Mouse (Mus musculus): ENCODE data around the gene Ncor2. TPM values are rescaled to one million over a fixed set of nuclear protein-coding genes. Genes with fewer than 3 reads are reported as not detected.

Ncor2 gene
- total RNA-seq, 2 experiments from 2014 or later = 85.9 to 97.7 TPM

DNA sequence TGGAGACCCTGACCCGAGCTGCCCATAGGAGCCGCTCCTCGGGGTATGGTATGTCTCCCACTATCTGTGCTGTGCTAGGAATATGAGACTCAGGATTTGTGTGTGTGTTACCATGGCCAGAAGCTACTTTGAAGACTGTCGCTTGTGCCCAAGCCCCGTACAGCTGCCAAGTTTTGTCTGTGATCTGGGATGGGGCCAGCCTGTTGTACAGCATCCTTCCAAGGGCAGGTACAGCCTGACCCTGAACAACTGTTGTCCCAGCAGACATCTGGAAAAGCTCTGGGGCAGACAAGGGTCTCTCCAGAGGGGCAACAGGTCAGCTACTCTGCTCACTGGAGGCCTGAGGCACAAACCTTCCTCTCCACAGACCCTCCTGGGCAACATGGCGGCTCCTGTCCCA, 95.3 kb downstream of the Ncor2 start:
- DNase-seq = no peak
- intact Hi-C loops (cut with DNase I; ENCODE audit: low total_unique reads) = no loop called here

DNA sequence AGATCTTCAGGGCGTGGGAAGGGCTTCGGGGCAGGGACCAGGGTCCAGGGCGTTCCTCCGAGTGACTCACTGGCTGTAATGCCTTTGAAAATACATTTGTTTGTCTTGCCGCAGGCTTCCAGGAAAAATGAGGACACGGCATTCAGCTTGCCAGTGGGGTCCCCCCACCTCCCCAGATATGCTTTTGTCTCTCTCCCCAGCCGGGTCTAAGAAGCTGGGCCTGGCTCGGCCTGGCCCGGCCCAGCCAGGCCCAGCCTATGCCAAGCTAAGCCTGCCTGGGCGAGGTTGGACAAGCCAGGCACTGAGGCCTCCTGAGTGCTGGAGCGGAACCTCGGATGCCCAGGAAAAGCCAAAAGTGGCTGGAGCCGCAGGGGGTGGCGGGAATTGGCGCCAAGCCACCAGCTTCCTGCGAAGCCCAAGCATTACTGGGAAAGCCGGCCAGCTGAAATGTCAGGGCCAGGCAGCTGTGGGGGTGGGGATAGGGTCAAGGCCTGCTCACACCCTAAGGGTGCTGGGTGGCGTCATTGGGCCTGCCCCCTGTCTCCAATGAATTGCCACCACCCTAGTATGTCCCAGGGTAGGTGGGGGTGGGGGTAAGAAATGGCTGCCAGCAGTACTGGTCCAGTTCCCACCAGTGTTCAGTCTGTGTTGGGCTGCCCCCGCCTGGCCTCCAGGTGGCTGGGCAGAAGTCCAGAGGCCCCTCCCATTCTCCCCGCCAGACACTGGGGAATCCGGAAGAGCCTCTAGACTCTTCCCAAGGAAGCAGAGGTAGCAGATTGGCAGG, 97.5 kb downstream of the Ncor2 start:
- intact Hi-C loops (cut with DNase I; ENCODE audit: low total_unique reads) = no loop called here
- DNase-seq = peak; percentile 92

DNA sequence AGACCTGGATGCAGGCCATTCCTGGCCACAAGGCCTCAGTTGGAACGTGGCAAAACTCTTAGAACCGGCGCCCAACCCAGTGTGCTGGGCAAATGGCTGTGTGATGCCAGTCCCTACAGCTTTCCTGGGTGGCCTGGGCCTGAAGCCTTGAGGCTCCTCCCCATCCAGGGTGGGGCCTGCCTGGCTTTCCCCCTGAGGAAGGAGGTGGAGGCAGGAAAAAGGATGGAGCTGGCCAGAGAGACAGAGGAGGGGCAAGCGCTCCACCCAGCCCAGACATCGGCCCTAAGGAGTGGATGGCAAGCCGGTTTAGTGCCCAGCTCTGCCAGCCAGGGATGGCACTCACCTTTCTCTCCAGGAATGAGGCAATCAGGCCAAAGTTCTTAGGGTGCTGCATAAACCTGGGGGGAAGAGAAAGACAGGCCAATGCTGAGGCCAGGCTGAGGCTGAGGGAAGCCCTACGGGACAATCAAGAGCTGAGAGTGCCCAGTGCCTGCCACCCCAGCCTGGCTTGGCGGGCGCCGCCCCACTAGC, 98.2 kb downstream of the Ncor2 start:
- DNase-seq = peak; percentile 55
- intact Hi-C loops (cut with DNase I; ENCODE audit: low total_unique reads) = no loop called here

DNA sequence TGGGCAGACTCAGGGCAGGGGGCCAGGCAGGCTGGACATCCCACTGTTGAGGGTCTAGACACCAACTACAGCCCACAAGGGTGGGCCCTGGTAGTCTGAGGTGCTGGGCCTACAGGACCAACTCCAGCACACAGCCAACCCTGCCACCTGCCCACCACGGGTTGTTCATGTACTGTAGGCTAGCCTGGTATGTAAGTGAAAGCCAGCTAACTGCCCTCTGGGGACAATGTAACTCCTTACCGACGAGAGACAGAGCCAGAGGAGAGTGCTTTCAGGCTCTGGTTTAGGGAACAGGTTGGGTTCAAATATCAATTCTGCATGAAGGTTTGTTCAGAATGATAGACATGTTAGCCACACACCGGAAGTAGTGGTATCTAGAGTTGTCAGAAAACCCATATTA, 98.7 kb downstream of the Ncor2 start:
- DNase-seq = no peak
- intact Hi-C loops (cut with DNase I; ENCODE audit: low total_unique reads) = no loop called here

GRCm38 (mm10) chr5:125078220-125078619, 100.8 kb downstream of the Ncor2 start:
- intact Hi-C loops (cut with DNase I; ENCODE audit: low total_unique reads) = no loop called here

GRCm38 (mm10) chr5:125076183-125076582, 102.8 kb downstream of the Ncor2 start:
- intact Hi-C loops (cut with DNase I; ENCODE audit: low total_unique reads) = no loop called here
- no peak for DNase-seq

More at GRCm38 (mm10) chr5:125078220-125078619, 100.8 kb downstream of the Ncor2 start:
- no peak for DNase-seq

DNA sequence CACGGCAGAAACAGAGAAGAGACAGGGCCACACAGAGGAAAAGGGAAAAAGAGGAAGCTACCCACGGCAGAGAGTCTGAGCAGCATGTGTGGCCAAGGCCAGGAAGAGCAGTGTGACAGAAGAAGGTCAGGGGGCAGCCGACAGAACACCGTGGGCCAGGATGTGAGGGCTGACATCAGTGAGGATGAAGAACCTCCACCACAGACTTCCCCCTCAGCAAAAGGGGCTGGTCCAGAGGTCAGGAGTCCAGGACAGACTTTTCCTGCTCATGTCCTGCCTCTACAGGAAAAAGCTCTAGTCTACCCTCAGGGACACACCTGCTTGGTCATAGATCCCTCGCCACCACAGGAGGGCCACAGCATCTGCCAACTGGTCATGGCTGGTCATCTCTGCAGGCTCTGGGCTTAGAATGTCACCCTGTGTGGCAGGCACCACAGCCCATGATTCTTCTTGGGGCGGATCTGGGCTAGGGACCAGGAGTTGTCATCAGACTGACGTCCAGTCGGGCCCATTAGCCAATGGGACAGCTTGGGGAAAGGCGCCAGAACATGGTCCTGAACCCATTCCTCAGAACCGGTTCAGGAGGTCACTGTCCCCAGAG, 104.3 kb downstream of the Ncor2 start:
- intact Hi-C loops (cut with DNase I; ENCODE audit: low total_unique reads) = no loop called here
- DNase-seq = no peak

- intact Hi-C loops (cut with DNase I; ENCODE audit: low total_unique reads) = no loop called here
- no peak for DNase-seq
Measured at GRCm38 (mm10) chr5:125073896-125074295, 105.1 kb downstream of the Ncor2 start.

GRCm38 (mm10) chr5:125073335-125073734, 105.7 kb downstream of the Ncor2 start:
- intact Hi-C loops (cut with DNase I; ENCODE audit: low total_unique reads) = no loop called here
- no peak for DNase-seq

GRCm38 (mm10) chr5:125072425-125072824, 106.6 kb downstream of the Ncor2 start:
- intact Hi-C loops (cut with DNase I; ENCODE audit: low total_unique reads) = no loop called here

GRCm38 (mm10) chr5:125071919-125072318, 107.1 kb downstream of the Ncor2 start:
- intact Hi-C loops (cut with DNase I; ENCODE audit: low total_unique reads) = no loop called here
- DNase-seq = no peak

More at GRCm38 (mm10) chr5:125072425-125072824, 106.6 kb downstream of the Ncor2 start:
- DNase-seq = no peak

DNA sequence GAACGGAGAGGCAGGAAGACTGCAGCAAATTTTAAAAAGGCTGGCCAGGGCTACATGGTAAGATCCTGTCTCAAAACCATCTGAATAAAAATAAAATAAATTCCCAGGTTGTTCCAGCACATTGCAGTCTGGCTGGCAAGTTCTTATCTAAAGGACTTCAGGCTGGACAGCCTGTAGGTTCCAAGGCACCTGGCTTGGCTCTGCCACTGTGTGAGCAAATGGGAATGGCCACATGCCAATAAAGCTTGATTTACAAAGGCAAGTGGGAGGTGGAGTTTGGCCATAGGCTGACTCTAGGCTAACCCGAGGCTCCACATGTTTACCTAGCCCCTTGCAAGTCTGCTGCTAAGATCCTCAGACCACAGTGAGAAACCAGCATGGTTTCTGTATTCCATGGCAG, 108.6 kb downstream of the Ncor2 start:
- DNase-seq = no peak
- intact Hi-C loops (cut with DNase I; ENCODE audit: low total_unique reads) = no loop called here

DNA sequence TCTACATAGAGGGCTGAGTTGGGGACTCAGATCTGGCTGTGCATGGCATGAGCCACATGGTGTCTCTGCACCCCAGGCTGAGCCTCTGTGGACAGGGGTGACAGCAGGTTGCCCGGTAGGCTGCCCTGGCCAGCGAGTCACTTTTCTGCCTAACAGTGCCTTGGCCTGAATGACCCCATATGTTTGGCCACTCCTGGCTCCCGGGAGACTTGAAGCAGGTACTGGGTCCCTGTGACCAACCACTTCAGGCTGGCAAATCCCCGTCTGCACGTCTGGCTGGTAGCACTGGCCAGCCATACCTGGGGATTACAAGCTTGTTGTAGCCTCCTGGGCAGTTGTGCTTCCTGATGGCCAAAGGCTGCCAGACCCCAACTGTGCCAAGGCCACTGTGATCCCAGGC, 109.1 kb downstream of the Ncor2 start:
- intact Hi-C loops (cut with DNase I; ENCODE audit: low total_unique reads) = no loop called here
- no peak for DNase-seq

DNA sequence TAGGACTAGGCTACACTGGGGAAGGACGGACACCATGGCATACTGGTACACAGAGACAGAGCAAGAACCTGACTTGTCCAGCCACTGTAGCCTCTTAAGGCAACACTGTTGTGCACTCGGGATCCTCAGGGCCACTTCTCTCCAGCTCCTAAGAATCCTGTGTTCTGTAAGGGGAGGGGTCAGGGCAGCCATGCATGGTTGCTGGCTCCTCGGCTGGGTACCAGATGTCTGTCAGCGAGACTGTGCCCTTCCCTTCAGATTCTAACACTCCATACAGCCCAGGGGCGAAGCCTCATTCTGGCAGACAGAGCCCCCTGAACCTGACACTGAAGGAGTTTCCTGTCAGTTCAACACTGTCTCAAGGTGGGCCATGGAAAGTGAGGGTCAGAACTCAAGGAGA, 109.6 kb downstream of the Ncor2 start:
- intact Hi-C loops (cut with DNase I; ENCODE audit: low total_unique reads) = no loop called here
- DNase-seq = no peak

DNA sequence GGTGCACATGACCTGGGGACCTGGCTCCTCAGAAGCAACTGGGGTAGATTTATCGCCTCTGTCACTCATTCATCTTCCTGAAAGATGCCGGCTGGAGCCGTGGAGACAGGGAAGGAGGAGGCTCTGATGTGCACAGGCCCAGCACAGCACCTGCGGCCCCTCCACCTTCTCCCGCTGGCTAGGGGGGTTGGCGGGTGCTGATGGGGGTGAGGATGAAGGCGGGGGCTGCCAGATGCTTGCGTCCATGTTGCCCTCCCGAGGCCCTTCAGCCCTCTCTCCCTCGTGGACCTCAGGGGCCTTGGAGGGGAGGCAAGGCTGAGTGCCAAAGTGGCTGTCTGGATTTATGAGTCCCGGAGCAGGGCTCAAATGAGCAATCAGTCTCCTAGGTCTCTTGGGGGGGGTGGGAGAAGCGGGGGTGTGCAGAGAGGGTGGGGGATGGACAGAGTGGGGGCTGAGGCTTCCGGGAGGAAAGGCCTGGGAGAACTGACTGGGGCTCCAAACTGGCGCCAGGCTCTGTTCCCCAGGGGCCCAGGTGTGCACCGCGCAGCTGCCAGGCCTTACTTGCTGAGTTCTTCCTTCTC, 110.6 kb downstream of the Ncor2 start:
- DNase-seq = no peak
- intact Hi-C loops (cut with DNase I; ENCODE audit: low total_unique reads) = no loop called here

DNA sequence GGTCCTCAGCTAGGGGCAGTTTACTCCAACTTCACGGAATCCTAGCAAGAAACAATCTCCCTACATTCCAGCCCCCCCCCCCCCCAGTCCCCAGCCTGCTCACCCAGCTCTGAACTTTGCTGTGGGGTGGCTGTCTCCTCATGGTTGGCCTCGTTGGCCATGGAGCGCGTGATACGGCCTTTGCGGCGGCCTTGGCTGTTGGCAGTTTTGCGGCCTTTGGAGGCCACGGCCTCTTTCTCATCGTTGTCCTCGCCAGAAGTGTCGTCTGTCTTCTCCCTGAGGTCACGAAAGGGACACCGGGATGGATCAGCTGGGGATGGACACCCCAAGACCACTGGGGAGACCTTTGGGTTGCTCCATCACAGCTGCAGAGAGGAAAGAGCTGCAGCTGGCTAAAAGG, 111.3 kb downstream of the Ncor2 start:
- no peak for DNase-seq
- intact Hi-C loops (cut with DNase I; ENCODE audit: low total_unique reads) = no loop called here

DNA sequence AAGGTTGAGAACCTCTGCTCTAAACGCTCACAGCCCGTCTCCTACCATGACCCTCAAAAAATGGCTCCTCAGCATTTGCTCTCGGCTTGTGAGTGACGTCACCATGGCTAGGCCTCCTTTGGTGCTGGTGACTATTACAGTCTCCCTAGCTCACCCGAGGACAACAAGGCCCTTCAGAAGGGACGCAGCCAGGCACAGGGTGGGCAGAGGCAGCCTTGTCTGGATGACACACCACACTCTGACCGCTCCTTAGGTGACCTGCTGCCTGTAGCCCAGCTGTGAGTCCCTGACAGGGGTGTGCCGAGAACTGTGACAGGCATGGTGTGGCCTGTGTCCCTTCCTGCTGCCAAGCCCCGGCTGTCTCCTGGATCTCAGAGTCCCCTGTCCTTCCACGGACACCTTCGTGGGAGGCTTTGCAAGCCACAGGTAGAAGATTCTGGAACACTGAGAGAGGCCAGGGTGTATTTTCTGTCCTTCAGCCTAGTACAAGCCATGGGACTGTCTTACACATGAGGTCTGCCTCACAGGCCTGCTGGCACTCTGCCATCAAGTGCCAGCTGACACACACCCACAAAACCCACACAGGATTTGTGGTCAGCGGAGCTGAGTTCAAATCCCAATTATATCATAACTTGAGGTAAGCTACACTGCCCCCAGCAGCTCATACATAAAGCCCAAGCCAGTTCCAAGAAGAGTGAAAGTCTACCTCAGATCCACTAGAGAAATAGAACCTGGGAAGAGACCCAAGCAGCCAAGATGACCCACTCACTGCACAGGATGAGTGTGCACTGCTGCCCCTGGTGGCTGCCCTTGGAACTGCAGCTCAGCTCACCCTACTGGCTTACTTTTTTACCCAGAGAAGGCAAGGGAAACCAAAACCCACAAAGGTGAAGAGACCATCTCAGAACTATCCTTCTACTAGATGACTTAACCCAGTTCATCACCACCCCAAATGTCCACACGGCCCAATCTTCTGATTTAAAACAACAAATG, 112.2 kb downstream of the Ncor2 start:
- intact Hi-C loops (cut with DNase I; ENCODE audit: low total_unique reads) = no loop called here
- DNase-seq = peak; percentile 83

DNA sequence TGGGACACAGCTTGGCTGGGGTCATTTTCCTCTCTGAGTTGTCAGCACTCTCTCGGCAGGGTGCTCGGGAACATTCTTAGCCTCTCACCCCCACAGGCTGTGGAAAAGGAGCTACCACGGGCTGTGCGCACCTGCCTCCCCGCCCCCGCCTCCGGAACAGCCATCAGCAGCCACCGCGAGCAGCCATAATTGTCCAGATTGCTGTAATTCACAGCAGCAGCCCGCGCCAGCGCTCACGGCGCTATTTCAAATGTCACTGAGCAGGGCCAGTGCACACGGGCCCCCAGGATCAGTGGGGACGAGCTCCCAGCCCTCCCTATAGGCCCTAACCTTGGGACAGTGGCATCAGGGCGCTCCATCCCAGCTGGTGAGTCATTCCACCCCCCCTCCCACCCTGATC, 116.0 kb downstream of the Ncor2 start:
- no peak for DNase-seq

DNA sequence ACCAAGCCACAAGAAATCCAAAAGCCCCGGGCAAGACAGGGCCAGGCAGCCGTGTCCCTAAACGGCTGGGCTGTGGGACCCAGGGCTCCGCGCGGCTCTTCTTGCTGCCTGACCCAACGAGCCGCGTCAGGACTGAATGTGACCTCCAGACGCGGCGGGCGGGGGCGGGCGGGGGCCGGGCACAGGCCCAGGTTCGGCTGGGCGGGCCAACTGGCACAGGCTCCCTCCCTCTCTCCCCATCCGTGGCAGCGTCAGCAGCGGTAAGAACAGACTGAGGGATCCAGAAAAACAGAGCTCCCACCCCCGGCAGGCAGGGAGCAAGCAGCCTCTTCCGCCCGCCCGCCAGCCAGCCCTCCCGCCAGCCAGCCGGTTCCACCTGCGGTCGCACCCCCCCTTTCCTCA, 120.8 kb downstream of the Ncor2 start:
- DNase-seq = peak; percentile 85
- intact Hi-C loops (cut with DNase I; ENCODE audit: low total_unique reads) = no loop called here

More for the DNA sequence above, 116.0 kb downstream of the Ncor2 start:
- intact Hi-C loops (cut with DNase I; ENCODE audit: low total_unique reads) = no loop called here

All from gastrocnemius, postnatal 14 days (tissue).